Mouse (Mus musculus): ENCODE measurements around the gene Asb6.

Asb6 gene

DNA sequence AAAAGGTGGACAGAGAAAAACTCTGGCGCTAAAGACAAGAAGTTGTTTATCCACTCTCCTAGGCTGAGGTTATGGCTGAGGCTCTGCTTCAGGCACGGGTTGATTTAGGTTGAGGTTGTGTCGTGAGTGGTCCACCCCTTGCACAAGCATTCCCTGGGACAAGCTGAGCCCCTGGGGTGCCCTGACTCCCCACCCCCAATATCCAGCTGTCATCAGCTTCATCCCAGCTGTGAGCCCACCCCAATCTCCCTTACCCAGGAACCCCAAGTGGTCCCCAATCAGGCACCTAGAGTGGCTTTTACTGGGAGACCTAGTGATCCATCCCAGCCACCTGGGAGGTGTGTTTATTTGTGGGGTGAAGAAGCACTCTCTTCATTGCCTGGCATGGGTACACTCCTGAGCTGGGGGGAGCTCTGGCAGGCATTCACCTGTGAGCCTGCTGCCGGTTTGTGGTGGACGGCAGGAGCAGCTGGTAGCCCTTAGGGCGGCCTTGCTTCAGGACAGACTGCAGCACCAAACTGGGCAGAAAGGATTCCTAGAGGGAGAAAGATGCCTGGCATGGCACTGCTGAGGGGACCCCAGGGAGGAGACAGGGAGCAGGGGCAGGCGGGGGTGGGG lies 34.8 kb downstream of the Asb6 start:
- no peak for DNase-seq

DNA sequence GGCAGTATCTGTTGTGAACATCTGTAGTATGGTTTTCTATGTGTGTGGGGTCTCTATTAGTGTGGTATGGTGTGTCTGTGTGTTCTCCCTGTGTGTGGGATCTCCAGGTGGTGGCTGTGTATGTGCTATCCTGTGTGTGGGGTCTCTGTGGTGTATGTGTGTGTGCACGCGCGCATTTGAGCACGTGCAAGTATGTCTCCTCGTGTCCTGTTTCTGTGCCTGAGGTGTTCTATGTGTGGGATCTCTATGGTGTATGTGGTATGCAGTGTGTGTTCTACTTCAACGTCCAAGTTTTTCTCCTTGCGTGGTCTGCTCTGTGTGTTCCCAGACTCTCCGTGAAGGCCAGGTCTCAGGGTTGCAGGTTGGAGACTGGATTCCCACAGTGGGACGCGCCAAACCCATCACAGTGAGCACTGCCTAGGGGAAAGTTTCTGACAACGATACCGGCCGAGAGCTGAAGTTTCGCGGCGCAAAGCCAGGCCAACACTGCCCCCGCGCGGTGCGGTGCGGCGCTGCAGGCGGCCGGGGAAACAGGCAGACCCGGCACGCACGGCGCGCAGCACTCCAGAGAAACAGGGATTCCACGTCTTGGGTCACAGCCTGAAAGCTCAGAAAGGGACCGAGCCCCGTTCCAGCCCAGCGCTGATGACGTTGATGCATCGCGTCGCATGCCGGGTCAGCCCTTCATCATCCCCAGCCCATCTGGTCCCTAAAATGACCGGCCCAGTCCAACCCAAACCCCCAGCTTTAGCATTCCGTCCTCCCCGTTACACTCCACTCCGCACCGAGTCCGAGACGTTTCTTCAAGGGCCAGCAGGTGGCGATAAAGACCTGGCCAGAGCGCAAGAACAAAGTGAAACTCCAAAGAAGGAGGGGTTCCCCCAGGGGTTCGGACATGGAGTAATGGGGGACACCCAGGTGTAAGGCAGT lies 35.7 kb downstream of the Asb6 start:
- DNase-seq, result peak; percentile 96

DNA sequence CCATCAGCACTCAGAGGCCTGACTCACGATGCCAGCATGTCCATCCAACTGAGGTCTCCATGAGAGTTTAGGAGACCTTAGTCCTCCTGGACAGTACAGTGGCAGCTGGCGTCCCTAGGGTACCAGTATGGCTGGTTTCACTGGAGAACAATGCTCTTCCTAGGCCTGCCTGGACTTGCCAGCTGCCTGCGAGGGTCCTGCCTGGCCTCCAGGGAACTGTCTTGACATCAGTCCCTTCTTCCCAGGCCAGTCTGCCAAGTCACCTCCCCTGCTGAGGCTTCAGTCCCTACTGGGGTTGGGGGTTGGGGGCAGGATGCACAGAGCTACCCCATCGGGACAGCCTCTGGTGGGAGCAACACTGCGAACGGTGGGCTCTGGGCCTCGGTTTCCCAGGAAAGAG lies 38.1 kb downstream of the Asb6 start:
- DNase-seq, result no peak

DNA sequence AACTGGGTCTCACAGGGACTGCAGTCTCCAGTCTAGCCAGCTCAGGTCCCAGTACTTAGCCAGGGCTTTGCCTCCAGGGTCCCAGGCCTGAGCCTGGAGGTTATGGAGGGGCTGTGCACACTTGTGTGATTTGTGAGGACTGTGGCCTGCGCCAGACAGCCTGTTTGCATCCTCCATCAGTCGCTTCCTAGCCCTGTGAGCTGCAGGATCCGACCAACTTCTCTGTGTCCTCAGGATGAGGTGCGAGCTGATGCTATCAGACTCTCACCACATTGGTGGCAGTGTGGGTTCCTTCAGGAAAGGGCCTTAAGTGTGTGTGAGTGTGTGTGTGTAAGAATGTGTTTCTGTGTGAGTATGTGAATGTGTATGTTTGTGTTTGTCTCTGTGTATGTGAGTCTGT lies 42.7 kb downstream of the Asb6 start:
- no peak for DNase-seq

DNA sequence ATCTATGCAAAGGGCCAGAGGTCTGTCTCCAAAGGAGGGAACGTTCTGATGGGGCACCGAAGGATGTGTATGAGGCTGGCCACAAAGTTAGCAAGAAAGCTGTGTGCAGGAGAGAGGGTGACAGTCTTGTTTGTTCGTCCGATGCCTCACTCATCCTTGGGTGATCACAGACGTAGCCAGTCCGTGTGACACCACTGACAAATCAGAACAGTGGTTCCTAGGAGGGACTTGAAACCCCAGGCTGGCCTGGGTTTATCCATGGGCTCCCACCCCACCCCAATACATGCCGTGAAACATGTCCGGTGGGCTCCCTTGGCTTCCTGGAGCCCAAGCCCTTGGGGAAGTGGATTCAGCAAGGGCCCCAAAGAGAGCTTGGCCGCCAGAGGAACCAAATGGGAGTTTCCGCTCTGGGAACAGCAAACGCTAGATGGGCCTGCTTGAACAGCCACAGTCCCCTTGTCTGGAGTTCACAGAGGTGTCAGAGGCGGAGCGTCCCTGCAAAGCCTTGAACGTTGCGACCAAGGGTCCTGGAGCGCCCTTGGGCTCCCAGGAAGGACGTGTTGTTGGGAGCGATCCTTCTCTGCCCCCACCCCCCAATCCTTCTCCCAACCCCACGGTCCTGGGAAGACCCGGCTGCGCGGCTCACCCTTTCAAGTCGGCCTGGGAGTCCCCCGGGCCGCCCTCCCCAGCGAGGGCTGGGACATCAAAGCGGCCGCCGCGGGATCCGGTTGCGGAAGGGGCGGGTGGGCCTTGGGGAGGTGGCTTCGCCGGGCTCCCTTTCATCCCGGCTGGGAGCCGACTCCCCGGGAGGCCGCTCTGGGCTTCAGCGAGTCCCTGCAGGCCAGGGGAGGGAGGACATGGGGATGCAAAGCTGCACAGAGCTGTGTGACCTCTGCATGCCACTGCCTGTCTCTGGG lies 45.8 kb downstream of the Asb6 start:
- DNase-seq, result peak; percentile 84

DNA sequence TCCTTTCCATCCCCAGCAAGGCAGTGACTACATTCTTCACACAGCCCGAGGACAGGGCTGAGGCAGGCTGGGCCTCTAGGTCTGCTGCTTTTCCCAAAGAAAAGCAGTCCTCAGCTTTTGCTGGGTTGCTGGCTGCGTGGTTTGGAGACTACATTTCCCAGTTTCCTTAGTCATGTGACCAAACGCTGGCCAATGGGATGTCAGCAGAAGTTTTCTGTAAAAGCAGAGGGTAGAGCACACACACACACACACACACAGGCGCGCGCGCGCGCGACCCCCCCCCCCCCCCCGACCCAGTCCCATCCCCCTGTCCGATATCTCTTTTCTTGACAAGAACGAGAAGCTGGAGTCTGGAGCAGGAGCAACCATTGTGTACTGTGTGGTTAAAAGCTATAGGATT lies 46.8 kb downstream of the Asb6 start:
- DNase-seq, result peak; percentile 88

DNA sequence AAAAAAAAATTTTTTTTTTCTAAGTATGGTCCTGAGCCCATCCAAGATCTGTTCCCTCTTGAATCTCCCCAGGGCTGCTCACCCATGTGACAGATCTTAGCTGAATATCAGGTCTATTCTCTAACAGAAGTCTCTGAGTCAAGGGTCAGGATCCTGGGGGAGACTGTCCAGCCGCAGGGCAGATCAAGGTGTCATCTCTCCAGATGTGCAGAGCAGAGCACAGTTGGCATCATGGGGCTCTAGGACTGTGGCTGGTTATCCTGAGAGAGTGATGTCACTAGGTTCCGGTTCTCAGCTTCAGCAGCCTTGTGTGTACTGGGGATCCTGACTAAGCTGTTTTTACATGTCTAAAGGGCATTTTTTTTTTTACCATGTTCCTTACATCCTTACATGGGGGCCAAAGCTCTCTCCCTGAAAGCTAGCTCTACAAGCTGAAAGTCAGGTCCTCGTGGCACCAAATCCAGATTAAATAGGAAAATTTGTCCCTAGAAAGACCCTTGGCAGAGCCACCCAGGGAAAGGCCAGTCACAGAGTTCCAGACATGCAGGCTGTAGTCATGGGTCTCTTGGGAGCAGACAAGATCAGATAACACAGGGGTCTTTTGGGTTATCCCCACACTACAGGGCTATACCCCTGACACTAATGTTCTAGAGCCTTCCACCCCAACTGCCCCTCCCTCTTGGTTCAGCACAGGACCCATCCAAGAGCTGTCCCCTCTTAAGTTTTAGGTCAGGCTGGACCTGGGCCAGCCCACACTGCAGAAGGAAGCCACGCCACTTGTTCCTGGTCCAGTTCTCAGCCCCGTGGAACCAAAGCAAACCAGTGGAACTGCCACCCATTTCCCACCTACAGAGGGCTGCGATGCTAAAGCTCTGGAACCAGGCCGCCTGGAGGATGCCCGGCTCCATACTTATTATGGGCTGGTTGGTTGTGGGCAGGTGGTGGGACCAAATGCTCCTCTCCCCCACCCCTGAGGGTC lies 47.5 kb downstream of the Asb6 start:
- no peak for DNase-seq

DNA sequence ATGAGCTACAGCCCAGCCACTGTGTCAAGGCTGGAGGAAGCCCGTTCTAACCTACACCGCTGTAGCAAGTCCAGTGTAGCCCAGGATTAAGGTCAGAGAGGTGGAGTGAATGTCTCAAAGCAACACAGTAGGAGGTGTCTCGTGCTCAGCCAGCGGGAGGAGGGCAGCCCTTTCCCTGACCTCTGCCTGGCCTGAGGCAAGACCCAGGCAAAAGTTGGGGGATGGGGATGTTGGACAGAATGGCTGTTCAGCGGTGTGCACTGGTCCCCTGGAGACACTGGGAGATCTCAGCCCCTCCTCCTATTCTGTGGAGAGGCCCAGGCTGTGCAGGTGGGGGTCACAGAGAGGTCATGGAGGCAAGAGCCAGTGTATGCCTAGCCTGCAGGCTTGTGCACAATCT lies 50.9 kb downstream of the Asb6 start:
- DNase-seq, result peak; percentile 73

DNA sequence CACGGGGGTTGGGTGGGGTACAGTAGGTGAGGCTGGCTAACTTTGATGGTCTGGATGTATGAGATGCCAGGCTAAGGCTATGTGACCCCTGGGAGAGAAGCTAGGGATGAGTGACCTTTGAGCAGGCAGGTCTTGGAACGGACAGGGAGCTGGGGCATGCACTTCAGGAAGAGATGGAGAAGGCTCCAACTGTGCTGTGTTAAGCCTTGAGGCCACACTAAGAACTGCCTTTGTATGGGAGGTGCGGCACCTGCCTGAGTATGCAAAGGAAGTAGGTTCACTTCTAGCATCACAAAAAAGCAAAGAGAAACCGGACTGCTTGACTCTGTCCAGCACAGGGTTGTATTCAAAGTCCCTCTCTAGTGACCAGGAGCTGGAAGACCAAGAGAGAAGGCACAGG lies 51.9 kb downstream of the Asb6 start:
- no peak for DNase-seq

DNA sequence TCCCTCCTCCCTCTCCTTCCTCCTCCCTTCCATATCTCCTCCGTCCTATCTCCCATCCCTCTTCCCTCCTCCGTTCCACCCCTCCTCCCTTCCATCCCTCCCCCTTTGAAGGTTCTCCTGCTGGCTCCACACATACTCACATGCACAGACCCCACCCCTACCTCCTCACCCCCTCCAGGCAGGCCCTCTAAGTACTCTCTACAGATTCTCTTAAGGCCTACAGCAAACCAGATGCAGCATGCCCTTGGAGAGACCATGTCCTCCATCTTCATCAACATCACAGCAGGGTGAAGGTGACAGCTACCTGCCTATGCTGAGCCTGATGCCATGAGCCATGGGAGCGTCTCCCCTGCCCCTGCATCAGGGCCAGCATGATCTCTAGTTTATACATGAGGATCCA lies 52.9 kb downstream of the Asb6 start:
- DNase-seq, result no peak

DNA sequence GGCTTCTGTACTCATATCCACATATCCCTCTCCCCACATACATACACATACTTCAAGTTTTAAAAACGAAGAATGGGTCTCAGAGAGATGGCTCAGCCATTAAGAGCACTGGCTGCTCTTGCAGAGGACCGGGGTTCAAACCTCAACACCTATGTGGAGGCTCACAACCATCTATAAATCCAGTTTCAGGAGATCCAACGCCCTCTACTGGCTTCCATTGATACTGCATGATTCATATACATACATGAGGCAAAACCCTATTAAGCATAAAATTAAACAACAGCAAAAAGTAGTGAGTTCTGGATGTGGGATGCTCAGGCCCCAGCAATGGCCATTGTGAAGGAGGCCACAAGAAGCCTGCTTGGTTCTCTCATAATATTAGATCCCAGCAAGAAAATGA lies 54.2 kb downstream of the Asb6 start:
- no peak for DNase-seq

DNA sequence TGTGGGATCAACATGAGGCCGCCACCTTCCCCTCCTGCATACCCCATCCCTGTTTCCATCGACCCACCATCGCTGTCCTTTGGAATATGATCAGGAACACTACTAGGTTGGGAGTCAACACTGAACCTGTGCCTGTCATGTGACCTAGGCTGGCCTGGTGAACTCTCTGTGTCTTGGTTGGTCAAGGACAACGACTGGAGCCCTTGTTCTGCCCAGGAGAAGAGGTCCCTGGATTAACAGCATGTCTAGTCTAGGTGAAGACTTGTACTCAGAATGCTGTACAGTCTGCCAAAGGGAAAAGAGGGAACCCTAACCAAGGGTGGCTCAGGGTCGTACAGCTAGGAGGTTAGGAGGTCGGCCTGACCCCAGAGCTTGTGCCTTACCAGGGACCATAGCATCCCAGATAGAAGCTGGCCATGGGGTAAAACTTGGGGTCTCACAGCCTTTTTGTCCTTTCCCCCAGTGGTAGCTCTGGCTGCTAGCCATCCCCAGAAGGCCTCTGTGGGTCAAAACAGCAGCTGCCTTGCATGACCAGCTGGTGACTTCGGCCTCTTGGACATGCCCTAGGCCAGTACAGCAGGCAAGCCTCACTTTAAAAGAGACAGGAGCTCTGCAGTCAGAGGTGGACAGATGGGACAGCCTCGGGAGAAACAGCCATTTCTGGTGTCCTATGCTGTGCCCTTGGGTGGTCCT lies 56.7 kb downstream of the Asb6 start:
- DNase-seq, result peak; percentile 39

Data from kidney, postnatal 14 days (tissue).